Comparison of ENCODE assay signal across 26 mouse cellular contexts in genomic region chr3:83905161-83905560, GRCm38 (mm10).
DNase-seq lines count a peak whose midpoint lies in the region; ATAC-seq and TF ChIP-seq lines count a peak whose summit lies in the region.
"Had no signal": no experiment of that assay in that cellular context is flagged by ENCODE, and none has a peak within 500 bp of the region (broad histone marks: within the 10 kb centered on the region; RNA-seq: fewer than 3 reads in every experiment).

No protein-coding gene starts in this region.

- H3K9ac ChIP-seq in forebrain, postnatal 0 days = 0 out of 2 replicates have a peak overlapping the region, but pooled peaks have one; percentile 10
- no peak overlapping the region for H3K9ac ChIP-seq in forebrain, embryonic 12.5 days
- H3K9ac ChIP-seq in hindbrain, embryonic 15.5 days = no peak overlapping the region
- no peak overlapping the region for H3K9ac ChIP-seq in hindbrain, embryonic 13.5 days
- no peak overlapping the region for H3K9ac ChIP-seq in midbrain, embryonic 11.5 days (ENCODE audit: low read length)
- H3K9ac ChIP-seq in midbrain, embryonic 13.5 days (replicated peaks) = no peak overlapping the region
- H3K9ac ChIP-seq: embryonic facial prominence, embryonic 15.5 days; liver, embryonic 14.5 days; lung, embryonic 15.5 days; midbrain, embryonic 12.5 days; stomach, embryonic 15.5 days had no signal

- 56% methylated on average over 6 of the region's 6 CpGs for WGBS in forebrain, postnatal 0 days
- whole genome bisulfite sequencing in forebrain, embryonic 12.5 days = 90% methylated on average over 6 of the region's 6 CpGs
- WGBS in hindbrain, embryonic 15.5 days = 73% methylated on average over 6 of the region's 6 CpGs
- 70% methylated on average over 6 of the region's 6 CpGs for WGBS in hindbrain, embryonic 13.5 days
- WGBS in midbrain, embryonic 11.5 days = 85% methylated on average over 6 of the region's 6 CpGs
- WGBS in midbrain, embryonic 13.5 days = 78% methylated on average over 6 of the region's 6 CpGs

- H3K9me3 ChIP-seq in forebrain, postnatal 0 days (ENCODE audit: low read length) = no peaks in the 10 kb centered on the region
- H3K9me3 ChIP-seq in forebrain, embryonic 12.5 days = no peaks in the 10 kb centered on the region
- no peaks in the 10 kb centered on the region for H3K9me3 ChIP-seq in hindbrain, embryonic 15.5 days
- no peaks in the 10 kb centered on the region for H3K9me3 ChIP-seq in hindbrain, embryonic 13.5 days
- H3K9me3 ChIP-seq in midbrain, embryonic 11.5 days (ENCODE audit: control insufficient read depth, low read length) = no peaks in the 10 kb centered on the region
- no peaks in the 10 kb centered on the region for H3K9me3 ChIP-seq in midbrain, embryonic 13.5 days
- H3K9me3 ChIP-seq: embryonic facial prominence, embryonic 10.5 days; embryonic facial prominence, embryonic 15.5 days; lung, embryonic 15.5 days; midbrain, embryonic 12.5 days; stomach, embryonic 15.5 days had no signal

- TF ChIP-seq CTCF in forebrain, postnatal 0 days (IDR thresholded peaks at IDR 0.05; ENCODE audit: low read depth) = no peak

- no peaks in the 10 kb centered on the region for H3K4me1 ChIP-seq in forebrain, postnatal 0 days (ENCODE audit: insufficient read depth)
- no peaks in the 10 kb centered on the region for H3K4me1 ChIP-seq in forebrain, embryonic 12.5 days
- no peaks in the 10 kb centered on the region for H3K4me1 ChIP-seq in hindbrain, embryonic 15.5 days (replicated peaks)
- peaks cover 7% of the 10 kb centered on the region; the same call in 1 of the 2 replicates for H3K4me1 ChIP-seq in hindbrain, embryonic 13.5 days (replicated peaks)
- H3K4me1 ChIP-seq in midbrain, embryonic 11.5 days (ENCODE audit: control insufficient read depth, insufficient read depth, low read length) = no peaks in the 10 kb centered on the region; the same call in 1 of the 2 replicates
- no peaks in the 10 kb centered on the region for H3K4me1 ChIP-seq in midbrain, embryonic 13.5 days (replicated peaks)
- H3K4me1 ChIP-seq: embryonic facial prominence, embryonic 10.5 days; embryonic facial prominence, embryonic 15.5 days; lung, embryonic 15.5 days; midbrain, embryonic 12.5 days; stomach, embryonic 15.5 days had no signal

- ATAC-seq in forebrain, postnatal 0 days = no peak
- ATAC-seq in forebrain, embryonic 12.5 days (ENCODE audit: low FRiP score) = no peak
- ATAC-seq in hindbrain, embryonic 15.5 days (ENCODE audit: low FRiP score, low read depth) = 0 out of 2 replicates have a peak, but pooled peaks have one; percentile 19
- no peak for ATAC-seq in hindbrain, embryonic 13.5 days (ENCODE audit: low FRiP score)
- no peak for ATAC-seq in midbrain, embryonic 11.5 days (ENCODE audit: low FRiP score)
- no peak for ATAC-seq in midbrain, embryonic 13.5 days
- ATAC-seq: intestine, embryonic 16.5 days had no signal

- no peak overlapping the region for H3K4me3 ChIP-seq in forebrain, postnatal 0 days (ENCODE audit: low read depth, low read length)
- no peak overlapping the region for H3K4me3 ChIP-seq in forebrain, embryonic 12.5 days (replicated peaks)
- H3K4me3 ChIP-seq in hindbrain, embryonic 15.5 days = no peak overlapping the region
- H3K4me3 ChIP-seq in hindbrain, embryonic 13.5 days = no peak overlapping the region
- no peak overlapping the region for H3K4me3 ChIP-seq in midbrain, embryonic 11.5 days (ENCODE audit: low read depth, low read length)
- H3K4me3 ChIP-seq in midbrain, embryonic 13.5 days (replicated peaks) = no peak overlapping the region
- H3K4me3 ChIP-seq: embryonic facial prominence, embryonic 10.5 days; embryonic facial prominence, embryonic 15.5 days; lung, embryonic 15.5 days; midbrain, embryonic 12.5 days; stomach, embryonic 15.5 days had no signal

- peaks cover 80% of the 10 kb centered on the region for H3K36me3 ChIP-seq in forebrain, postnatal 0 days (ENCODE audit: insufficient read depth)
- H3K36me3 ChIP-seq in forebrain, embryonic 12.5 days (replicated peaks) = peaks cover 93% of the 10 kb centered on the region
- H3K36me3 ChIP-seq in hindbrain, embryonic 15.5 days = peaks cover 61% of the 10 kb centered on the region
- H3K36me3 ChIP-seq in hindbrain, embryonic 13.5 days = peaks cover 93% of the 10 kb centered on the region
- H3K36me3 ChIP-seq in midbrain, embryonic 11.5 days (ENCODE audit: control insufficient read depth, insufficient read depth, low read length) = peaks cover 33% of the 10 kb centered on the region
- H3K36me3 ChIP-seq in midbrain, embryonic 13.5 days = peaks cover 88% of the 10 kb centered on the region

- H3K27ac ChIP-seq in forebrain, postnatal 0 days (ENCODE audit: low read depth, low read length) = no peak overlapping the region
- no peak overlapping the region for H3K27ac ChIP-seq in forebrain, embryonic 12.5 days
- no peak overlapping the region for H3K27ac ChIP-seq in hindbrain, embryonic 15.5 days (replicated peaks)
- H3K27ac ChIP-seq in hindbrain, embryonic 13.5 days = no peak overlapping the region
- no peak overlapping the region for H3K27ac ChIP-seq in midbrain, embryonic 11.5 days (ENCODE audit: low read depth, low read length)
- H3K27ac ChIP-seq in midbrain, embryonic 13.5 days = no peak overlapping the region
- H3K27ac ChIP-seq: embryonic facial prominence, embryonic 10.5 days; embryonic facial prominence, embryonic 15.5 days; liver, embryonic 14.5 days; lung, embryonic 15.5 days; midbrain, embryonic 12.5 days had no signal

- no peaks in the 10 kb centered on the region for H3K27me3 ChIP-seq in forebrain, postnatal 0 days (ENCODE audit: insufficient read depth, low read length)
- H3K27me3 ChIP-seq in forebrain, embryonic 12.5 days = no peaks in the 10 kb centered on the region
- no peaks in the 10 kb centered on the region for H3K27me3 ChIP-seq in hindbrain, embryonic 15.5 days
- H3K27me3 ChIP-seq in hindbrain, embryonic 13.5 days = no peaks in the 10 kb centered on the region
- H3K27me3 ChIP-seq in midbrain, embryonic 11.5 days (ENCODE audit: control insufficient read depth, insufficient read depth, low read length) = no peaks in the 10 kb centered on the region
- H3K27me3 ChIP-seq in midbrain, embryonic 13.5 days = no peaks in the 10 kb centered on the region
- H3K27me3 ChIP-seq: CH12.LX; embryonic facial prominence, embryonic 15.5 days; lung, embryonic 15.5 days; midbrain, embryonic 12.5 days; stomach, embryonic 15.5 days had no signal

- H3K4me2 ChIP-seq in forebrain, postnatal 0 days (ENCODE audit: low read depth) = no peak overlapping the region
- no peak overlapping the region for H3K4me2 ChIP-seq in forebrain, embryonic 12.5 days
- H3K4me2 ChIP-seq in hindbrain, embryonic 15.5 days = no peak overlapping the region
- H3K4me2 ChIP-seq in hindbrain, embryonic 13.5 days = no peak overlapping the region
- H3K4me2 ChIP-seq in midbrain, embryonic 11.5 days = no peak overlapping the region
- H3K4me2 ChIP-seq in midbrain, embryonic 13.5 days (replicated peaks) = no peak overlapping the region
- H3K4me2 ChIP-seq: embryonic facial prominence, embryonic 15.5 days; heart, embryonic 11.5 days; lung, embryonic 15.5 days; midbrain, embryonic 12.5 days; stomach, embryonic 15.5 days had no signal

- DNase-seq in cerebellum, postnatal 10 days = peak; percentile 87 to 91
- no peak for DNase-seq in cerebellum, adult 8-10 months
- DNase-seq in forebrain, postnatal 0 days = no peak
- peak; percentile 77 for DNase-seq in midbrain, embryonic 11.5 days (ENCODE audit: low spot score, missing footprints)
- DNase-seq: adrenal gland, adult 8-10 months; cerebellum, adult 9-11 months; gastrocnemius, postnatal 25 days; heart, adult 18-20 months; kidney, adult 8-10 months; kidney, postnatal 10 days; layer of hippocampus, postnatal 36 days; liver; right cerebral cortex, postnatal 25 days had no signal

Comparison
In these comparisons a context has a peak if more than half of its experiments do, and no peak if none do; other contexts are left out.
1. DNase-seq: peak in cerebellum, postnatal 10 days (2 of 2) and midbrain, embryonic 11.5 days (single experiment); none in cerebellum, adult 8-10 months (single experiment) and forebrain, postnatal 0 days (single experiment).